Mouse (Mus musculus) MEL (cell line): ENCODE measurements at regions not wholly inside any gene's neighbourhood (a gene's known extent, or its start where the extent isn't known, plus 50 kb on each side); places are given as distances from the start of the nearest gene placed in this dataset.

Experiments
- EP300 ChIP-seq, 2 experiments: IDR thresholded peaks; 2 replicates each; pipeline ENCODE4 v1.6.1; 2011; ENCODE audit warnings: improper control_type of control experiment in 2 of 2, low read length in 2 of 2, low read depth in 1 of 2, mild to moderate bottlenecking in 1 of 2
- MAFK ChIP-seq: IDR thresholded peaks from 2 replicates; pipeline ENCODE4 v1.6.1; 2011; ENCODE audit warnings: low read depth, mild to moderate bottlenecking, low read length, improper control_type of control experiment, borderline replicate concordance
- MYC ChIP-seq: IDR thresholded peaks from 2 replicates; pipeline ENCODE4 v1.6.1; 2011; ENCODE audit warnings: low read depth, mild to moderate bottlenecking, low read length, improper control_type of control experiment, moderate library complexity
- TCF12 ChIP-seq: IDR thresholded peaks from 2 replicates; pipeline ENCODE4 v1.6.1; 2014; ENCODE audit warnings: low read depth, mild to moderate bottlenecking, inconsistent platforms, low read length, improper control_type of control experiment, moderate library complexity

- TF ChIP-seq EP300 (IDR thresholded peaks at IDR 0.05; ENCODE audit: low read depth in 1 of 2, low read length in 2 of 2) (no peak), MYC (no peak), TCF12 (no peak), MAFK (no peak)
Measured at GRCm38 (mm10) chr15:61608301-61608731, 685.5 kb upstream of the A1bg start.
